Mouse (Mus musculus): Measurements from ENCODE around the gene Immt. TPM values are rescaled to one million over a fixed set of nuclear protein-coding genes. Genes with fewer than 3 reads are reported as not detected.

Immt gene
- 137 TPM for polyA plus RNA-seq (2017; shearing (Covaris generic))

GRCm38 (mm10) chr6:71830690-71831580, at the start of gene Immt:
TSS of gene Immt (plus strand) at chr6:71831331.

GRCm38 (mm10) chr6:71826869-71827268, 4.3 kb upstream of the Immt start, which contains the start of gene Mrpl35:
TSS of gene Mrpl35 (minus strand) at chr6:71826969.

GRCm38 (mm10) chr6:71908481-71909381, 77.6 kb downstream of the Immt start, which contains the start of the genes Ptcd3 and Polr1a:
TSS of gene Ptcd3 (minus strand) at chr6:71908750.
TSS of gene Polr1a (plus strand) at chr6:71909053.

Other genes with a start within 250 kb of the Immt start
- 88.4 TPM for gene Kdm3a, start 198.3 kb upstream of the Immt start, polyA plus RNA-seq (2017; shearing (Covaris generic))
- gene Reep1, start 123.8 kb upstream of the Immt start, polyA plus RNA-seq (2017; shearing (Covaris generic)): 0.66 TPM
- gene Mrpl35, start 4.4 kb upstream of the Immt start, polyA plus RNA-seq (2017; shearing (Covaris generic)): 54.1 TPM
- 91.9 TPM for gene Ptcd3, start 77.4 kb downstream of the Immt start, polyA plus RNA-seq (2017; shearing (Covaris generic))
- gene Polr1a, start 77.7 kb downstream of the Immt start, polyA plus RNA-seq (2017; shearing (Covaris generic)): 35.3 TPM

Measured in activated CD4-positive, CD25-positive, alpha-beta regulatory T cell, adult 9 weeks (primary cell).